Mouse (Mus musculus) kidney, embryonic 15.5 days (tissue): ENCODE measurements at regions not wholly inside any gene's neighbourhood (a gene's known extent, or its start where the extent isn't known, plus 50 kb on each side); places are given as distances from the start of the nearest gene placed in this dataset.

Source experiments
- ATAC-seq: fragments of 200-750 bp; cut with Nextera tagmentation; replicated peaks from 2 replicates; pipeline ENCODE4 v1.8.0; 2017; ENCODE audit warnings: moderate TSS enrichment; ENCODE audit not compliant: low FRiP score
- H3K27ac ChIP-seq: fragments of 300-500 bp; sonication (generic); 2 replicates; pipeline ENCODE4 v1.5.1; 2015; ENCODE audit warnings: mild to moderate bottlenecking, inconsistent platforms
- H3K27me3 ChIP-seq: fragments of 300-500 bp; sonication (generic); 2 replicates; pipeline ENCODE4 v1.6.1; 2015; ENCODE audit warnings: inconsistent platforms
- H3K36me3 ChIP-seq: fragments of 300-500 bp; sonication (generic); 2 replicates; pipeline ENCODE4 v1.6.1; 2015; ENCODE audit warnings: inconsistent platforms
- H3K4me1 ChIP-seq: fragments of 300-500 bp; sonication (generic); 2 replicates; pipeline ENCODE4 v1.6.1; 2015; ENCODE audit warnings: inconsistent platforms
- H3K4me2 ChIP-seq: fragments of 300-500 bp; sonication (generic); 2 replicates; pipeline ENCODE4 v1.6.1; 2015; ENCODE audit warnings: moderate library complexity, mild to moderate bottlenecking, inconsistent platforms
- H3K4me3 ChIP-seq: fragments of 300-500 bp; sonication (generic); replicated peaks from 2 replicates; pipeline ENCODE4 v1.5.1; 2015; ENCODE audit warnings: mild to moderate bottlenecking, inconsistent platforms
- H3K9ac ChIP-seq: fragments of 300-500 bp; sonication (generic); 2 replicates; pipeline ENCODE4 v1.6.1; 2015; ENCODE audit warnings: mild to moderate bottlenecking, inconsistent platforms
- H3K9me3 ChIP-seq: fragments of 300-500 bp; sonication (generic); replicated peaks from 2 replicates; pipeline ENCODE4 v1.6.1; 2016; ENCODE audit warnings: inconsistent platforms
- WGBS: fragments of 180-500 bp; shearing (Covaris S2); methylation state at CpG from one replicate; pipeline ENCODE4 v1.1.7; 2015; ENCODE audit warnings: mixed read lengths; 5-methylcytosine and 5-hydroxymethylcytosine counted together

- H3K9me3 ChIP-seq: no peaks in the 10 kb centered on the region
- no peak overlapping the region for H3K9ac ChIP-seq
- H3K27me3 ChIP-seq: peaks cover 11% of the 10 kb centered on the region; the same call in 1 of the 2 replicates
- no peak overlapping the region for H3K4me2 ChIP-seq
- no peak for ATAC-seq
- no peak overlapping the region for H3K27ac ChIP-seq
- no peaks in the 10 kb centered on the region for H3K36me3 ChIP-seq
- 56% methylated on average over 3 of the region's 3 CpGs for WGBS
- H3K4me1 ChIP-seq: peaks cover 5% of the 10 kb centered on the region; the same call in 1 of the 2 replicates
- H3K4me3 ChIP-seq: no peak overlapping the region
Observed at GRCm38 (mm10) chr6:98104432-98104831, 238.1 kb downstream of the Gm765 start.

- Histone ChIP-seq H3K27me3 (peaks cover 11% of the 10 kb centered on the region; the same call in 1 of the 2 replicates), H3K4me1 (peaks cover 5% of the 10 kb centered on the region; the same call in 1 of the 2 replicates), H3K9me3 (no peaks in the 10 kb centered on the region), H3K4me3 (no peak overlapping the region), H3K36me3 (no peaks in the 10 kb centered on the region), H3K27ac (no peak overlapping the region), H3K4me2 (no peak overlapping the region), H3K9ac (no peak overlapping the region)
- no peak for ATAC-seq
- WGBS: 72% methylated on average over 4 of the region's 4 CpGs
Observed at GRCm38 (mm10) chr6:98101023-98101422, 241.5 kb downstream of the Gm765 start.

- WGBS: 92% methylated on average over 9 of the region's 9 CpGs
- peaks cover 9% of the 10 kb centered on the region; the same call in 1 of the 2 replicates for H3K27me3 ChIP-seq
- no peaks in the 10 kb centered on the region for H3K4me1 ChIP-seq
- H3K36me3 ChIP-seq: no peaks in the 10 kb centered on the region
- H3K9me3 ChIP-seq: no peaks in the 10 kb centered on the region
- no peak overlapping the region for H3K4me2 ChIP-seq
- ATAC-seq: no peak
- H3K4me3 ChIP-seq: no peak overlapping the region
- no peak overlapping the region for H3K27ac ChIP-seq
- H3K9ac ChIP-seq: no peak overlapping the region
Observed at GRCm38 (mm10) chr6:98099126-98099525, 243.4 kb downstream of the Gm765 start.

- no peak for ATAC-seq
- Histone ChIP-seq H3K4me2 (no peak overlapping the region), H3K27ac (no peak overlapping the region), H3K9ac (no peak overlapping the region), H3K4me1 (no peaks in the 10 kb centered on the region), H3K4me3 (no peak overlapping the region), H3K9me3 (no peaks in the 10 kb centered on the region), H3K27me3 (no peaks in the 10 kb centered on the region), H3K36me3 (no peaks in the 10 kb centered on the region)
- WGBS: 51% methylated on average over 4 of the region's 4 CpGs
Observed at GRCm38 (mm10) chr6:98095243-98095642, 247.3 kb downstream of the Gm765 start.

- no peak overlapping the region for H3K4me2 ChIP-seq
- H3K9ac ChIP-seq: no peak overlapping the region
- H3K4me1 ChIP-seq: no peaks in the 10 kb centered on the region
- no peaks in the 10 kb centered on the region for H3K27me3 ChIP-seq
- H3K36me3 ChIP-seq: no peaks in the 10 kb centered on the region
- H3K27ac ChIP-seq: no peak overlapping the region
- no peak overlapping the region for H3K4me3 ChIP-seq
- WGBS: 46% methylated on average over 4 of the region's 4 CpGs
- no peaks in the 10 kb centered on the region for H3K9me3 ChIP-seq
- ATAC-seq: no peak
Observed at GRCm38 (mm10) chr6:98089185-98089584, 253.4 kb downstream of the Gm765 start.

- Histone ChIP-seq H3K9ac (no peak overlapping the region), H3K36me3 (no peaks in the 10 kb centered on the region), H3K4me2 (no peak overlapping the region), H3K4me3 (no peak overlapping the region), H3K4me1 (no peaks in the 10 kb centered on the region), H3K9me3 (no peaks in the 10 kb centered on the region), H3K27me3 (no peaks in the 10 kb centered on the region), H3K27ac (no peak overlapping the region)
- no peak for ATAC-seq
- WGBS: 60% methylated on average over 4 of the region's 4 CpGs
Observed at GRCm38 (mm10) chr6:98080076-98080475, 262.5 kb downstream of the Gm765 start.
